Mouse (Mus musculus) gastrocnemius, adult 18-20 months (tissue): Measurements from ENCODE around the gene Ssh1. TPM values are rescaled to one million over a fixed set of nuclear protein-coding genes. Genes with fewer than 3 reads are reported as not detected.
A peak's percentile ranks its signal among the peaks of the same experiment; 100 is the strongest.

ENCODE experiments used
- DNase-seq: peaks from one replicate; pipeline ENCODE4 v3.0.0; 2021; ENCODE audit warnings: low spot score
- total RNA-seq, 2 experiments: library from RNA; stranded (reverse); gene quantifications; 2 replicates each; pipeline ENCODE4 v1.2.3; 2021

Gene Ssh1
- total RNA-seq, 2 experiments from 2014 or later, result 7.2 to 7.7 TPM

DNA sequence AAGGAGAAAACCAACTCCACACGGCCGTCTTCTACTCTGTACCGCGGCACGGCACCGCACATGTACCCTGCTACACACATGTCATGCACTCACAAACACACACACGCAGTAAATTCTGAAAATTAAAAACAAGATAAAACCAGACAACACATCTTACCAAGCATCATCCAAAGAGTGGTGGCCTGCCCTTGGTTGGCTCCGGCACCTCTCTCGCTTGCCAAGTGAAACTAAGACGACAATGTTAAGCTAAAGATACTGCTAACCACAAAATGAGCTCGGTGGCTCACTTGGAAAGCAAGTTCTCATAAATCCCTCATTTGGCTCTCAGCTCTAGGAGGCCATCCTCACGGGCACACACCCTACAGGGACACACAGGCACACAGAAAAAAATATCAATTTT, 94.2 kb downstream of the Ssh1 start:
- no peak for DNase-seq

DNA sequence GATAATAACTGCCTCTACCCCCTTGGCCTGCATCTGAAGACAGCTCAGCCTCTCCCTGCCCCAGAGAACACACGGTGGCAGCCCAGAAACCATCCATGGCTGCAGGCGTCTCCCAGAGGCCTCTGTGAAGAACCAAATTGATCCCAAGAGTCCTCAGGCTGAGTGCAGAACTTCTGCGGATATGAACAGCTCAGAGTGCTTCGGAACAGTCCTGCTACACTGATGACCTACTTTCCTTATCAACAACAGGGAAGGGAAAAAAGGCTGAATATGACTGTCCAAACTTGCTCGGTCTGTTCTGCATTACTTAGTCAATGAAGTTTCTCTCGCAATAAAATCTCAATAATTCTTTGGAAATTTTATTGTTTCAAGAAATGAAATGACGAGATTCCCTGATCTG, 101.7 kb downstream of the Ssh1 start:
- no peak for DNase-seq

DNA sequence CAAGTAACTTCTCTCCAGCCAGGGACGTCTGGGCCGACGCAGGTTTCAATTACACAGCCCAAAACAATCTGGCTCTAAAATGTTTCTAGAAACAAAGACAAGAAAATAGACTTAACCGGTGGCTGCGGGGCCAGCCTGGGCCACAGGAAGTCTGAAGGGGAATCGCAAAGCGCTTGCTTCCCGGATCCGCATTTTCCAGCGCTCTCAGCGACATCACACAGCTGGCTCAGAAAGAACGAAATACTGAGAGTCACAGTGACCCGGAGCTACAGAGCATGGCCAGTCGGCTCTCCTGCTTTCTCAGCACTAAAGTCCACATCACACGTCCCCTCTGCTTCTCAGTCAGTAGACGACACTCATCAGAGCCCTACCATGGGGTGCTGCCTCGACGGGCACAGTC, 102.8 kb downstream of the Ssh1 start:
- no peak for DNase-seq

DNA sequence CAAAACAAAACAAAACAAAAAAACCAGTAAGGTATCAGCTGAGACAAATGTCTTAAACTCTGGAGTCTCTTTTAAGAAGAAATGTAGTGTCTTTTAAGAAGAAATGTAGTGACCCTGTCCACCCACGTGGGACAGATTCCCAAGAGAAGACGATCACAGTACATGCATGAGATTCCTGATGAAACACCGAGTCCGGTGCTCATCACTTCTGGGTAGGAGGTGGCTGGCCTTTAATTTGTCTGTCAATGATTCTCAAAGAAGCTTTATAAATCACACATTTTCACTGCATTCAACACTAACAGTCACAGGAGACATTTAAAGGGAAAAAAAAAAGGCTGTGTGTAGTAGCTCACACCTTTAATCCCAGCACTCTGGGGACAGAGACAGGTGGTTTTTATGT, 103.8 kb downstream of the Ssh1 start:
- DNase-seq, result no peak

DNA sequence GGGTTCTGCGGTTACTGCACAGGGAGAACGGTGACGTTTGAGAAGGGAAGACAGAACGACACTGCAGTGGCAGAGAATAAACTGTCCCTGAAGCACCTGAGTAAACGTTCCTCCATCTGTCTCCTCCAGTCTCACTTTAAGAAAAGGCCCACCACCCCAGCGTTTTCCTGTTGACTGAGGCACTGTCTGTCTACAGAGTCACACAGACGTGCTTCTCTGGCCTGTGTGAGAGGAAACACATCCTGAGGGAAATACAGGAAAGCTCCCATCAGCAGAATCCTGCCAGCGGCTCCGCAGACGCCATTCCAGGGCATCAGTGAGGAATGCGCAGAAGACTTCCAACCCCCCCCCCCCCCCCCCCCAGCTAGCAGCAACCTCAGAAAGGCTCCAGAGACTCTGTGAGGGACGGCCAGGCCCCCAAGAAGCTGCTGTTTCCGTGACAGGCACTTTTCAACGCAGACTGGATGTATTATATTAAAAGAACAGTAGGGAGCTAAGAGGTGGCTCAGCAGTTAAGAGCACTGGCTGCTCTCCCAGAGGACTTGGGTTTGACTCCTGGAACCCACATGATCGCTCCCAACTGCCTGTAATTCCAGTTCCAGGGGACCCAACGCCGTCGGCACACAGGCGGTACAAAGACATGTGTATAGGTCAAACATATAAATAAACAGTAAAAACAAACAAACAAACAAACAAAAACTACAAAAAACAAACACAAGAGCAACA, 104.3 kb downstream of the Ssh1 start:
- no peak for DNase-seq

DNA sequence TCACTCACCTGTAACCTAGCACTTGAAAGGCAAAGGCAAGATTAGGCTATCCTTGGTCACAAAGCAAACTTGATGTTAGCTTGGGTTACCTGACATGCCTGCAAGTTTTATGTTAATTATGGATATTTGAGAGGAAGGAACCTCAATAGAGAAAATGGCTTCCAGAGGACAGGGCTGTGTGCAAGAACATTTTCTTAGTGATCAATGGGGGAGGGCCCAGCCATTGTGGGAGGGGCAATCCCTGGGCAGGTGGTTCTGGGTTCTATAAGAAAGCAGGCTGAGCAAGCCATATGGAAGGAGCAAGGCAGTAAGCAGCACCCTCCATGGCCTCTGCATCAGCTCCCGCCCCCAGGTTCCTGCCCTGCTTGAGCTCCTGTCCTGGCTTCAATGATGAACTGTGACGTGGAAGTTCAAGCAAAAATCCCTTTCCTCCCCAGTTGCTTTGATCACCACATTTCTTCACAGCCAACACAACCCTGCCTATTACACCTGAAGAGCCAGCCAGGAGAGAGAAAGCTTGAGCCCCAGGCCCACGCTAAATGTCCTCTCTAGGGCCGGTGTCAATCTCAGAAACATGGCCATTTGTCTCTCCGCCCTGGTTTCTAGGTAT, 105.4 kb downstream of the Ssh1 start:
- no peak for DNase-seq

DNA sequence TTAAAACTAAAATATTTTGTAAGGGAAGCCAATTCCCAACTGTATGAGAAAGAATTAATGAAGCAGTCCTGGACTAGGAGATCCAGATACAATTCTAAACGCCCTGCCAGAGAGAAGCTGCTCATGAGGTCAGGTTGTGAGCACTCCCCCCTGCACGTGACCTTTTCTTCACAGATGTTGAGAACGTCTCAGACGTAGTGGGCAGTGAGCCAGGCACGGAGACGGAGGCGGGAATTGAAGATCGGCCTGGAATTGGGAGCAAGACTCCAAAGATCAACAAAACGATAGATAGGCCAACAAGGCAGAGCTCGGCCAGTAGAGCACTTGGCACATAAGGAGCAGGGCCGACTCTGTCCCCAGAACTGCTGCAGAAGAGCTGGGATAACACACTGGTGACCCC, 106.6 kb downstream of the Ssh1 start:
- peak; percentile 75 for DNase-seq

Other genes with a start within 250 kb of the Ssh1 start
- gene Sart3, start 221.4 kb downstream of the Ssh1 start, total RNA-seq, result 1 to 10 TPM; 6.8 to 8.3 TPM
- gene Iscu, start 221.1 kb downstream of the Ssh1 start, total RNA-seq, result 100 to 1,000 TPM; 159 to 182 TPM
- gene Tmem119, start 193.4 kb downstream of the Ssh1 start, total RNA-seq, result 1 to 10 TPM in 1 of 2 experiments, under 1 TPM in 1; 0.93 to 1.1 TPM
- under 1 TPM; 0.85 to 0.87 TPM for gene Selplg, start 161.2 kb downstream of the Ssh1 start, total RNA-seq
- 10 to 100 TPM in 1 of 2 experiments, 1 to 10 TPM in 1; 8.9 to 12.7 TPM for gene Coro1c, start 85.1 kb downstream of the Ssh1 start, total RNA-seq
- gene Dao, start 9.8 kb upstream of the Ssh1 start, total RNA-seq, result not detected
- gene Usp30, start 71.6 kb upstream of the Ssh1 start, total RNA-seq, result 1 to 10 TPM; 7.2 to 8.2 TPM
- gene Svop, start 97.7 kb upstream of the Ssh1 start, total RNA-seq, result not detected
- gene Alkbh2, start 134.3 kb upstream of the Ssh1 start, total RNA-seq, result 1 to 10 TPM in 1 of 2 experiments, under 1 TPM in 1; 0.53 to 1.0 TPM
- gene Ung, start 136.5 kb upstream of the Ssh1 start, total RNA-seq, result 1 to 10 TPM; 6.0 to 9.2 TPM
- 100 to 1,000 TPM; 154 to 158 TPM for gene Acacb, start 152.6 kb upstream of the Ssh1 start, total RNA-seq